Mouse (Mus musculus): ENCODE results near the gene Pi16. TPM values are rescaled to one million over a fixed set of nuclear protein-coding genes. Genes with fewer than 3 reads are reported as not detected.

Pi16 gene
- total RNA-seq, 2 experiments from 2014 or later = 4.8 to 8.5 TPM

DNA sequence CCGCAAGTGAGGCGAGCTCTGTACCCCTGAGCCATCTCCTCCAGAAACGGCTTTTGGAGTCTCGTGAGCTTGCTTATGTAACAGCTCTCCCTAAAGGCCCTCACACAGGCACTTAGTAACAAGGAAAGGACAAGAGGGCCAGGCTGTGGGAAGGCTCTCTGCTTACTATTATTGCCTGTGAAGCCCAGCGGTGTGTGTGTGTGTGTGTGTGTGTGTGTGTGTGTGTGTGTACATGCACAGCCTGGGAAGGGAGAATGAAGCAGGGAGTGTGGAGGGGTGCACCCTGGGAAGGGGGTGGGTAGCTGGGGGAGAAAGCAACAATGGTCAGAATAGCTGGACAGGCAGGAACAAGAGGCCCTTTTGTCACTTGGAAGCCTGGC, 38.0 kb downstream of the Pi16 start:
- no peak for ATAC-seq (replicated peaks; ENCODE audit: poor library complexity)

GRCm38 (mm10) chr17:29355841-29356478, 38.5 kb downstream of the Pi16 start:
- no peak for ATAC-seq (replicated peaks; ENCODE audit: poor library complexity)

DNA sequence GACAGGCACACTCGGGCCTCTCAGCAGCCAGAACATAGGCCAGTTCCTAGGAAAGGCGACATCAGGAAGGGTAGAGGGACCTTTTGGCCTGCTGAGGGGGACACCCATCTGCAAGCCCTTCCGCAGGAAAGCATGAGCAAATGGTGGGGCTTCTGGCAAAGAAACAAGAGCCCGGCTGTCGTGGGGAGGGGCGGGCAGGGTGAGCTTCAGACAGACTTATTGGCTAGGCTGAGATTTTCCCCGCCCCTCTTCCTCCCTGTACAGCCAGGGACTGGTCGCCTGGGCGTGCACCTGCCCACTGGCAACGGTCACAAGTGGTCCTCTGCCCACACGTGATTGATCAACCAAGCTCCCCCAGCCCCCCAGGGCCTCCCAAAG, 39.0 kb downstream of the Pi16 start:
- no peak for ATAC-seq (replicated peaks; ENCODE audit: poor library complexity)

DNA sequence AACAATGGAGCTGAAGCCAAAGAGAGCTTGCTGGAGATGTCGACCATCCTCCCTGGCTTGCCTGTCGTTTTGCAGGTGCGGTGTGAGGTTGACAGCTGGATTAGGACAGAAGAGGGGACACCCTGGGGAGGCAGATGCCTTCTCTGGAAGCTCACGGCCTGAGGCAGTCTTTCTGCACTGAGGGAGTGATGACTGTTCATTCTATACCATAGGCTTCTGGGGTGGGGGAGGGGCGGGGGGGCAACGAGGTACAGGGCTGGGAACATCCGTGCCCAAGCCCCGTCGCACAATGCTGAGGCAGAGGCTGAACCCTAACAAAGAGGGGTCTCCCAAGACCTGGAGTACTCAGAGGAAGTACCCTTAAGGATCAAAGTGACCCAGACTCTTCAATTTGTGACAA, 39.4 kb downstream of the Pi16 start:
- no peak for ATAC-seq (replicated peaks; ENCODE audit: poor library complexity)

GRCm38 (mm10) chr17:29358928-29359327, 41.4 kb downstream of the Pi16 start:
- no peak for ATAC-seq (replicated peaks; ENCODE audit: poor library complexity)

DNA sequence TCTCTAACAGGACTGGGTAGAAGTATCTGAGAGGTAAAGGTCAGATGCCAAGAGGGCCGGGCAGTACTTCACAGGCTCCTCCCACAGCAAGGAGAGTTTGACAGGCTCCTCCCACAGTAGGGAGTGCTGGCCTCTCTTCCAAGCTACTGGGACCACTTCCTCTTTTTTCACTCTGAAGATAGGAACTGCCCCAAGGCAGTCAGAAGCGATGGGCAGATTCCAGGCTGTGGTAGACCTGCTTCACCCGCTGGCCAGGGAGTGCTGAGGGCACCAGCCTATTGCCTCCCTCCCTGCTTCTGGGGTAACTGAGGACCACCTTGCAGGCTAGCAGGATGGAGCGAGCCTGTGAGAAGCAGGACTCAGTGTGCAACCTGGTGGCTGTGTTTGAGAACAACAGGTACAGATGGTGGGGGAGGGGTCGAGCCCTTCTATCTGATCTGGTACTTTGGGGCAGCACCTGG, 43.3 kb downstream of the Pi16 start, which contains the start of gene Fgd2:
Gene Fgd2 (plus strand): TSS at position 154 of the 461 bp plus-strand sequence.
- peak; percentile 78 for ATAC-seq (replicated peaks; ENCODE audit: poor library complexity)

DNA sequence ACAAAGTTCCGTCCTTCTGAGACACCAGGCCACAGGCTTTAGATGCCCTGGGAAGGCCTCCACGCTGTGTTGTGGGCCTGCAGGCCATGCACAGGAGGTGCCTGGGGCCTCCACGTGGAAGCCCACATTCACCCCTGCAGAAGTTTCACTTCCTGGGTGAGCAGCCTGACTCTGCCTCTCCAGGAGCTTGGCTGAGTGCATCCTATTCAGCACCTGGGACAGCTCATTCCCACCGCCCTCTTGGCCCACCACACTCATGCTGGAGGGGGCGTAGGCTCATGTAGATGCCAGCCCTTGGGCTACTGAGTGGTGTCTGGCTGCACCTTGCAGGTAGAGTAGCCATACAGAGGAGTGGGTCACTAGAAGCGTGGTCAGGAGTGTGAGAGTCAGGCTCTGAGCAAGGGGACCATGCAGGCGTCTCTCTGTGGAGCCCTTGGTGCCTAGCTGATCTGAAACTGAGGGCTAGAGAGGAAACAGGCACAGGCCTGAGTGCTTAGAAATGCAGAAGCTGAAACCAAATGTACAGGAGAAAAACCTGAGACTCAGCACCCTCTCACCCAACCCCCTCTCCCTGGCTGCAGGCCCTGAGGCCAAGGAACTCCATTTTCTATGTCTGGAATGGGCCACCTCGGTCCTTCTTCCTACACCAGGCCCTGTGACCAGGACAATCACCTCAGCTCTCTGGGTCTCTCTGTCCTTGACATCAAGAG, 44.7 kb downstream of the Pi16 start:
- peak; percentile 70 for ATAC-seq (replicated peaks; ENCODE audit: poor library complexity)

GRCm38 (mm10) chr17:29363109-29363508, 45.6 kb downstream of the Pi16 start:
- no peak for ATAC-seq (replicated peaks; ENCODE audit: poor library complexity)

- ATAC-seq (replicated peaks; ENCODE audit: poor library complexity) = no peak
Measured at GRCm38 (mm10) chr17:29365105-29365621, 47.7 kb downstream of the Pi16 start.

DNA sequence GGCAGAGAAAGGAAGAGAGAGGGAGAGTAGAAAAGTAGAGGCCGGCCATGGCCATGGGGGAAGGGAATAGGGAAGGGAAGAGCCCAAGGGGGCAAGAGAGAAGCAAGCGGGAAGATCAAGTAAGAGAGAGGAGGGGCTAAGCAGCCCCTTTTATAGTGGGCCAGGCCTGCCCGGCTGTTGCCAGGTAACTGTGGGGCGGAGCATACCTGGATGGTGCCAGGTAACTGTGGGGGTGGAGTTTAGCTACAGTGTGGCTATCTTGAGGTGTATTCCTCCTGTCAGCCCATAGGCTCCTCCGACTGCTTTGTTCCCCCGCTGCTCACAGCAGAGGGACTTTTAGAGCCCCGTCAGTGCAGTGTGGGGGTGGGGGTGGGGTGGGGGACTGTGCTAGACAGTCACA, 51.2 kb downstream of the Pi16 start:
- no peak for ATAC-seq (replicated peaks; ENCODE audit: poor library complexity)

GRCm38 (mm10) chr17:29370984-29371723, 53.7 kb downstream of the Pi16 start:
- peak; percentile 98 for ATAC-seq (replicated peaks; ENCODE audit: poor library complexity)

- ATAC-seq (replicated peaks; ENCODE audit: poor library complexity) = no peak
Measured at GRCm38 (mm10) chr17:29375871-29376270, 58.4 kb downstream of the Pi16 start.

- no peak for ATAC-seq (replicated peaks; ENCODE audit: poor library complexity)
Measured at GRCm38 (mm10) chr17:29378056-29378455, 60.6 kb downstream of the Pi16 start.

Other genes starting within 250 kb of the Pi16 start
- 7.8 and 11.4 TPM in 2 replicates for gene Cdkn1a, start 226.7 kb upstream of the Pi16 start, total RNA-seq (2015)
- gene Cdkn1a, start 226.7 kb upstream of the Pi16 start, total RNA-seq (2017) = 1.3 and 3.6 TPM in 2 replicates
- 188 and 202 TPM in 2 replicates for gene Rab44, start 203.5 kb upstream of the Pi16 start, total RNA-seq (2015)
- gene Rab44, start 203.5 kb upstream of the Pi16 start, total RNA-seq (2017) = 286 and 295 TPM in 2 replicates
- 0.64 and 0.90 TPM in 2 replicates for gene Cpne5, start 79.5 kb upstream of the Pi16 start, total RNA-seq (2015)
- 0.96 and 3.5 TPM in 2 replicates for gene Cpne5, start 79.5 kb upstream of the Pi16 start, total RNA-seq (2017)
- 67.3 and 73.9 TPM in 2 replicates for gene Ppil1, start 53.5 kb upstream of the Pi16 start, total RNA-seq (2015)
- gene Ppil1, start 53.5 kb upstream of the Pi16 start, total RNA-seq (2017) = 82.0 and 103 TPM in 2 replicates
- 85.3 and 97.7 TPM in 2 replicates for gene BC004004, start 48.9 kb upstream of the Pi16 start, total RNA-seq (2015)
- gene BC004004, start 48.9 kb upstream of the Pi16 start, total RNA-seq (2017) = 84.9 and 99.2 TPM in 2 replicates
- 85.3 and 89.2 TPM in 2 replicates for gene Mtch1, start 30.3 kb downstream of the Pi16 start, total RNA-seq (2015)
- gene Mtch1, start 30.3 kb downstream of the Pi16 start, total RNA-seq (2017) = 54.9 and 61.7 TPM in 2 replicates
- gene Fgd2, start 43.2 kb downstream of the Pi16 start, total RNA-seq (2015) = 19.1 and 22.0 TPM in 2 replicates
- 19.6 and 28.5 TPM in 2 replicates for gene Fgd2, start 43.2 kb downstream of the Pi16 start, total RNA-seq (2017)
- 41.2 and 52.7 TPM in 2 replicates for gene Pim1, start 173.1 kb downstream of the Pi16 start, total RNA-seq (2015)
- 91.2 and 94.5 TPM in 2 replicates for gene Pim1, start 173.1 kb downstream of the Pi16 start, total RNA-seq (2017)
- 0.17 TPM in 1 of 2 replicates, not detected in the other for gene Gm17657, start 232.0 kb downstream of the Pi16 start, total RNA-seq (2015)
- not detected in 2 replicates for gene Gm17657, start 232.0 kb downstream of the Pi16 start, total RNA-seq (2017)
- 21.7 and 24.8 TPM in 2 replicates for gene Tbc1d22b, start 232.1 kb downstream of the Pi16 start, total RNA-seq (2015)
- 9.3 and 11.3 TPM in 2 replicates for gene Tbc1d22b, start 232.1 kb downstream of the Pi16 start, total RNA-seq (2017)
- gene Tmem217, start 234.7 kb downstream of the Pi16 start, total RNA-seq (2015) = not detected in 2 replicates
- gene Tmem217, start 234.7 kb downstream of the Pi16 start, total RNA-seq (2017) = 0.10 TPM in 1 of 2 replicates, not detected in the other

Data from megakaryocyte progenitor cell, adult 5-6 weeks (primary cell).